Mouse (Mus musculus) limb, embryonic 11.5 days (tissue): ENCODE measurements around the gene Mars. TPM values are rescaled to one million over a fixed set of nuclear protein-coding genes. Genes with fewer than 3 reads are reported as not detected.
"Not testable (repeated sequence)": the region's sequence is repeated elsewhere in the genome, so short reads cannot be mapped to it uniquely, and the experiment has no call there.

Experiments
- ATAC-seq: fragments of 200-750 bp; cut with Nextera tagmentation; 2 replicates; pipeline ENCODE4 v1.8.0; 2017; ENCODE audit warnings: low read depth; ENCODE audit not compliant: insufficient number of reproducible peaks, low FRiP score, low TSS enrichment
- DNase-seq: peaks from one replicate; pipeline ENCODE4 v3.0.0-alpha.2; 2015; ENCODE audit warnings: low spot score
- H3K27ac ChIP-seq: fragments of 300-500 bp; sonication (generic); replicated peaks from 2 replicates; pipeline ENCODE4 v1.5.1; 2014; ENCODE audit warnings: low read depth, mild to moderate bottlenecking, low read length
- H3K27me3 ChIP-seq: fragments of 300-500 bp; sonication (generic); 2 replicates; pipeline ENCODE4 v1.6.1; 2014; ENCODE audit warnings: mild to moderate bottlenecking, low read length, mixed read lengths; ENCODE audit not compliant: control insufficient read depth, insufficient read depth
- H3K36me3 ChIP-seq: fragments of 300-500 bp; sonication (generic); 2 replicates; pipeline ENCODE4 v1.6.1; 2014; ENCODE audit warnings: mild to moderate bottlenecking, low read length, moderate library complexity, mixed read lengths; ENCODE audit not compliant: control insufficient read depth, insufficient read depth
- H3K4me1 ChIP-seq: fragments of 300-500 bp; sonication (generic); 2 replicates; pipeline ENCODE4 v1.6.1; 2014; ENCODE audit warnings: low read length, mixed read lengths; ENCODE audit not compliant: control insufficient read depth, insufficient read depth
- H3K4me2 ChIP-seq: fragments of 300-500 bp; sonication (generic); 2 replicates; pipeline ENCODE4 v1.6.1; 2014; ENCODE audit warnings: low read depth, mild to moderate bottlenecking, moderate library complexity; ENCODE audit not compliant: severe bottlenecking
- H3K4me3 ChIP-seq: fragments of 300-500 bp; sonication (generic); 2 replicates; pipeline ENCODE4 v1.5.1; 2014; ENCODE audit warnings: low read depth, low read length
- H3K9ac ChIP-seq: fragments of 300-500 bp; sonication (generic); 2 replicates; pipeline ENCODE4 v1.6.1; 2014; ENCODE audit warnings: mild to moderate bottlenecking, low read length
- H3K9me3 ChIP-seq: fragments of 300-500 bp; sonication (generic); 2 replicates; pipeline ENCODE4 v1.6.1; 2016; ENCODE audit warnings: low read length; ENCODE audit not compliant: control insufficient read depth
- WGBS: fragments of 180-500 bp; shearing (Covaris S2); extraction: QIAGEN DNeasy Blood & Tissue Kit; methylation state at CpG from one replicate; pipeline ENCODE4 v1.1.7; 2014; 5-methylcytosine and 5-hydroxymethylcytosine counted together
- polyA plus RNA-seq: library from polyadenylated mRNA; unstranded; fragments of >200 nt; fragmentation: Nextera tagmentation; extraction: Ambion mirVana; gene quantifications from 2 replicates; pipeline ENCODE4 v1.2.1, GENCODE M21; 2014

Gene Mars
- polyA plus RNA-seq, 1 experiment from 2014 or later = 167 TPM

GRCm38 (mm10) chr10:127322669-127323068, 11.1 kb upstream of the Mars start:
- H3K4me2 ChIP-seq = no peak overlapping the region
- H3K4me3 ChIP-seq = no peak overlapping the region
- H3K4me1 ChIP-seq = peaks cover 13% of the 10 kb centered on the region; the same call in 1 of the 2 replicates
- H3K27ac ChIP-seq = no peak overlapping the region
- ATAC-seq (no peak), DNase-seq (no peak)
- no peaks in the 10 kb centered on the region for H3K9me3 ChIP-seq
- 76% methylated on average over 4 of the region's 4 CpGs for WGBS
- H3K36me3 ChIP-seq = no peaks in the 10 kb centered on the region
- H3K27me3 ChIP-seq = peaks cover 8% of the 10 kb centered on the region
- H3K9ac ChIP-seq = no peak overlapping the region

- Histone ChIP-seq H3K4me3 (no peak overlapping the region), H3K9me3 (no peaks in the 10 kb centered on the region), H3K27me3 (peaks cover 5% of the 10 kb centered on the region; the same call in 1 of the 2 replicates), H3K9ac (no peak overlapping the region), H3K27ac (no peak overlapping the region), H3K36me3 (no peaks in the 10 kb centered on the region), H3K4me1 (peaks cover 13% of the 10 kb centered on the region; the same call in 1 of the 2 replicates), H3K4me2 (no peak overlapping the region)
- WGBS = 66% methylated on average over 13 of the region's 13 CpGs
- ATAC-seq (no peak), DNase-seq (no peak)
Measured at GRCm38 (mm10) chr10:127322178-127322577, 10.6 kb upstream of the Mars start.

GRCm38 (mm10) chr10:127321621-127322020, 10.0 kb upstream of the Mars start, which contains the start of gene Arhgap9:
TSS of gene Arhgap9 (plus strand) at chr10:127321964.
- Histone ChIP-seq H3K4me2 (no peak within 1 kb of the TSS), H3K9ac (no peak within 1 kb of the TSS), H3K4me1 (peaks cover 13% of the 10 kb centered on the region; the same call in 1 of the 2 replicates), H3K9me3 (no peaks in the 10 kb centered on the region), H3K36me3 (no peaks in the 10 kb centered on the region), H3K4me3 (no peak within 1 kb of the TSS), H3K27ac (no peak within 1 kb of the TSS), H3K27me3 (peaks cover 3% of the 10 kb centered on the region; the same call in 1 of the 2 replicates)
- DNase-seq (no peak), ATAC-seq (no peak)
- 83% methylated on average over 3 of the region's 3 CpGs for WGBS

GRCm38 (mm10) chr10:127319969-127320368, 8.4 kb upstream of the Mars start:
- no peak overlapping the region for H3K27ac ChIP-seq
- WGBS = 77% methylated on average over 7 of the region's 7 CpGs
- no peak overlapping the region for H3K4me2 ChIP-seq
- DNase-seq (no peak), ATAC-seq (no peak)
- no peak overlapping the region for H3K9ac ChIP-seq
- H3K4me3 ChIP-seq = no peak overlapping the region
- H3K4me1 ChIP-seq = no peaks in the 10 kb centered on the region
- no peaks in the 10 kb centered on the region for H3K27me3 ChIP-seq
- H3K36me3 ChIP-seq = no peaks in the 10 kb centered on the region
- H3K9me3 ChIP-seq = no peaks in the 10 kb centered on the region

GRCm38 (mm10) chr10:127318009-127318408, 6.4 kb upstream of the Mars start:
- Histone ChIP-seq H3K9me3 (no peaks in the 10 kb centered on the region), H3K36me3 (no peaks in the 10 kb centered on the region), H3K9ac (no peak overlapping the region), H3K27ac (no peak overlapping the region), H3K4me3 (no peak overlapping the region), H3K27me3 (no peaks in the 10 kb centered on the region), H3K4me2 (no peak overlapping the region), H3K4me1 (no peaks in the 10 kb centered on the region)
- 46% methylated on average over 4 of the region's 4 CpGs for WGBS
- ATAC-seq = no peak
- no peak for DNase-seq

- DNase-seq (no peak), ATAC-seq (no peak)
- H3K9me3 ChIP-seq = no peaks in the 10 kb centered on the region
- H3K9ac ChIP-seq = no peak overlapping the region
- no peaks in the 10 kb centered on the region for H3K27me3 ChIP-seq
- no peak overlapping the region for H3K4me2 ChIP-seq
- no peaks in the 10 kb centered on the region for H3K36me3 ChIP-seq
- no peaks in the 10 kb centered on the region for H3K4me1 ChIP-seq
- H3K27ac ChIP-seq = no peak overlapping the region
- 87% methylated on average over 2 of the region's 2 CpGs for WGBS
- no peak overlapping the region for H3K4me3 ChIP-seq
Measured at GRCm38 (mm10) chr10:127317277-127317676, 5.7 kb upstream of the Mars start.

- not testable (repeated sequence) for H3K4me2 ChIP-seq, H3K36me3 ChIP-seq, H3K9me3 ChIP-seq, ATAC-seq, H3K27ac ChIP-seq, H3K27me3 ChIP-seq, H3K4me1 ChIP-seq, H3K4me3 ChIP-seq, DNase-seq, H3K9ac ChIP-seq
- WGBS = 76% methylated on average over 1 of the region's 1 CpGs
Measured at GRCm38 (mm10) chr10:127314950-127315349, 3.4 kb upstream of the Mars start.

GRCm38 (mm10) chr10:127313516-127313915, 1.9 kb upstream of the Mars start:
- not testable (repeated sequence) for H3K27me3 ChIP-seq, H3K4me3 ChIP-seq, DNase-seq, H3K36me3 ChIP-seq, H3K27ac ChIP-seq, ATAC-seq, H3K4me1 ChIP-seq, H3K9me3 ChIP-seq, H3K9ac ChIP-seq, H3K4me2 ChIP-seq
- WGBS = 91% methylated on average over 5 of the region's 5 CpGs

- no peak overlapping the region for H3K9ac ChIP-seq
- no peaks in the 10 kb centered on the region for H3K27me3 ChIP-seq
- H3K27ac ChIP-seq = no peak overlapping the region
- 84% methylated on average over 4 of the region's 4 CpGs for WGBS
- peaks cover 6% of the 10 kb centered on the region; the same call in 1 of the 2 replicates for H3K4me1 ChIP-seq
- H3K4me2 ChIP-seq = no peak overlapping the region
- no peak overlapping the region for H3K4me3 ChIP-seq
- no peaks in the 10 kb centered on the region for H3K9me3 ChIP-seq
- DNase-seq (no peak), ATAC-seq (no peak)
- H3K36me3 ChIP-seq = peaks cover 5% of the 10 kb centered on the region; the same call in 1 of the 2 replicates
Measured at GRCm38 (mm10) chr10:127312858-127313257, 1.3 kb upstream of the Mars start.
